Mouse (Mus musculus): Measurements from ENCODE around the gene Igdcc4. TPM values are rescaled to one million over a fixed set of nuclear protein-coding genes. Genes with fewer than 3 reads are reported as not detected.

Gene Igdcc4
- polyA plus RNA-seq, 1 experiment from 2014 or later: 5.6 TPM

GRCm38 (mm10) chr9:65141976-65142318, 40.7 kb downstream of the Igdcc4 start:
- Histone ChIP-seq H3K27ac (no peak overlapping the region), H3K4me1 (peaks cover 13% of the 10 kb centered on the region; the same call in 1 of the 2 replicates), H3K36me3 (no peaks in the 10 kb centered on the region), H3K9me3 (replicated peaks) (no peaks in the 10 kb centered on the region), H3K4me2 (peak overlapping the region; percentile 69), H3K27me3 (replicated peaks) (peaks cover 89% of the 10 kb centered on the region), H3K9ac (no peak overlapping the region), H3K4me3 (peak overlapping the region; percentile 55)
- peak; percentile 49 for ATAC-seq
- 1% methylated on average over 17 of the region's 17 CpGs for WGBS (ENCODE audit: insufficient replicate concordance)

GRCm38 (mm10) chr9:65142399-65142798, 41.1 kb downstream of the Igdcc4 start:
- no peak overlapping the region for H3K9ac ChIP-seq
- H3K4me2 ChIP-seq: peak overlapping the region; percentile 69
- no peak for ATAC-seq
- H3K9me3 ChIP-seq (replicated peaks): no peaks in the 10 kb centered on the region
- peaks cover 90% of the 10 kb centered on the region for H3K27me3 ChIP-seq (replicated peaks)
- H3K4me1 ChIP-seq: peaks cover 13% of the 10 kb centered on the region; the same call in 1 of the 2 replicates
- peak overlapping the region; percentile 55 for H3K4me3 ChIP-seq
- H3K27ac ChIP-seq: no peak overlapping the region
- no peaks in the 10 kb centered on the region for H3K36me3 ChIP-seq
- 3% methylated on average over 8 of the region's 8 CpGs for WGBS (ENCODE audit: insufficient replicate concordance)

- 62% methylated on average over 5 of the region's 5 CpGs for WGBS (ENCODE audit: insufficient replicate concordance)
- Histone ChIP-seq H3K27me3 (replicated peaks) (peaks cover 77% of the 10 kb centered on the region), H3K27ac (no peak overlapping the region), H3K4me3 (no peak overlapping the region), H3K36me3 (no peaks in the 10 kb centered on the region), H3K4me1 (0 out of 2 replicates have a peak, but pooled peaks cover 7% of the 10 kb centered on the region), H3K9me3 (replicated peaks) (no peaks in the 10 kb centered on the region), H3K4me2 (no peak overlapping the region), H3K9ac (no peak overlapping the region)
- no peak for ATAC-seq
Measured at GRCm38 (mm10) chr9:65146001-65146400, 44.7 kb downstream of the Igdcc4 start.

GRCm38 (mm10) chr9:65148507-65148906, 47.2 kb downstream of the Igdcc4 start:
- no peak overlapping the region for H3K9ac ChIP-seq
- peaks cover 7% of the 10 kb centered on the region for H3K4me1 ChIP-seq
- H3K4me3 ChIP-seq: no peak overlapping the region
- no peak for ATAC-seq
- peaks cover 65% of the 10 kb centered on the region for H3K27me3 ChIP-seq (replicated peaks)
- H3K9me3 ChIP-seq (replicated peaks): no peaks in the 10 kb centered on the region
- no peak overlapping the region for H3K4me2 ChIP-seq
- H3K36me3 ChIP-seq: no peaks in the 10 kb centered on the region
- no peak overlapping the region for H3K27ac ChIP-seq
- 61% methylated on average over 7 of the region's 7 CpGs for WGBS (ENCODE audit: insufficient replicate concordance)

GRCm38 (mm10) chr9:65152711-65153330, 51.5 kb downstream of the Igdcc4 start:
- no peaks in the 10 kb centered on the region for H3K36me3 ChIP-seq
- H3K27me3 ChIP-seq (replicated peaks): peaks cover 72% of the 10 kb centered on the region
- H3K4me3 ChIP-seq: no peak overlapping the region
- ATAC-seq: no peak
- H3K9ac ChIP-seq: no peak overlapping the region
- H3K4me1 ChIP-seq: peaks cover 18% of the 10 kb centered on the region
- H3K27ac ChIP-seq: no peak overlapping the region
- H3K4me2 ChIP-seq: no peak overlapping the region
- 59% methylated on average over 6 of the region's 6 CpGs for WGBS (ENCODE audit: insufficient replicate concordance)
- H3K9me3 ChIP-seq (replicated peaks): no peaks in the 10 kb centered on the region

- H3K4me1 ChIP-seq: peaks cover 18% of the 10 kb centered on the region
- H3K9me3 ChIP-seq (replicated peaks): no peaks in the 10 kb centered on the region
- no peak overlapping the region for H3K27ac ChIP-seq
- ATAC-seq: no peak
- no peaks in the 10 kb centered on the region for H3K36me3 ChIP-seq
- no peak overlapping the region for H3K4me3 ChIP-seq
- H3K4me2 ChIP-seq: no peak overlapping the region
- H3K27me3 ChIP-seq (replicated peaks): peaks cover 77% of the 10 kb centered on the region
- no peak overlapping the region for H3K9ac ChIP-seq
- WGBS (ENCODE audit: insufficient replicate concordance): 30% methylated on average over 5 of the region's 5 CpGs
Measured at GRCm38 (mm10) chr9:65153331-65153711, 52.0 kb downstream of the Igdcc4 start.

- ATAC-seq: no peak
- H3K27me3 ChIP-seq (replicated peaks): peaks cover 78% of the 10 kb centered on the region
- 60% methylated on average over 9 of the region's 9 CpGs for WGBS (ENCODE audit: insufficient replicate concordance)
- no peak overlapping the region for H3K9ac ChIP-seq
- H3K4me3 ChIP-seq: no peak overlapping the region
- H3K9me3 ChIP-seq (replicated peaks): no peaks in the 10 kb centered on the region
- H3K36me3 ChIP-seq: no peaks in the 10 kb centered on the region
- no peak overlapping the region for H3K27ac ChIP-seq
- no peak overlapping the region for H3K4me2 ChIP-seq
- peaks cover 18% of the 10 kb centered on the region for H3K4me1 ChIP-seq
Measured at GRCm38 (mm10) chr9:65154692-65155455, 53.6 kb downstream of the Igdcc4 start.

- Histone ChIP-seq H3K27ac (no peak overlapping the region), H3K9ac (no peak overlapping the region), H3K36me3 (no peaks in the 10 kb centered on the region), H3K27me3 (replicated peaks) (peaks cover 88% of the 10 kb centered on the region), H3K9me3 (replicated peaks) (no peaks in the 10 kb centered on the region), H3K4me1 (peaks cover 18% of the 10 kb centered on the region), H3K4me2 (no peak overlapping the region), H3K4me3 (no peak overlapping the region)
- 5% methylated on average over 8 of the region's 8 CpGs for WGBS (ENCODE audit: insufficient replicate concordance)
- no peak for ATAC-seq
Measured at GRCm38 (mm10) chr9:65156604-65157003, 55.3 kb downstream of the Igdcc4 start.

- WGBS (ENCODE audit: insufficient replicate concordance): 18% methylated on average over 6 of the region's 6 CpGs
- Histone ChIP-seq H3K4me2 (no peak overlapping the region), H3K27ac (no peak overlapping the region)
Measured at GRCm38 (mm10) chr9:65157631-65158030, 56.3 kb downstream of the Igdcc4 start.

DNA sequence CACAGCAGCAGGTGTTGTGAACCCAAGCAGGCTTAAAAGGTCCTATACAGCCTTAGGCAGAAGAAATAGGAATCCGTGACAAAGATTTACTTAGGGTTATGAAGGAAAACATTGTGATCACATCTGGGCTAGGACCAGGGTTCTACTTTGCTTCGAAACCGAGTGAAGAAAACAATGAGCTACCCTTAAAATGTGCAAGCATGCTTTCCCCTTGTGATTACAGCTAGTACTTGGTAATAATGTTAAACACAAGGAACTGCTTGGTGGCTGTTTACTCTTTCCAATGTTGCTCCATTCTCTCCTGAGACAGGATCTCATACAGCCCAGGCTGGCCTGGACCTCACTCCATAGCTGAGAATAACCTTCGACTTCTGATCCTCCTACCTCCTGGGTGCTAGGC, 59.9 kb downstream of the Igdcc4 start:
- H3K4me3 ChIP-seq: no peak overlapping the region
- no peak overlapping the region for H3K4me2 ChIP-seq
- WGBS (ENCODE audit: insufficient replicate concordance): 34% methylated on average over 4 of the region's 4 CpGs
- H3K36me3 ChIP-seq: no peaks in the 10 kb centered on the region
- H3K9ac ChIP-seq: no peak overlapping the region
- no peaks in the 10 kb centered on the region for H3K9me3 ChIP-seq (replicated peaks)
- H3K27me3 ChIP-seq (replicated peaks): peaks cover 98% of the 10 kb centered on the region
- no peak for ATAC-seq
- peaks cover 11% of the 10 kb centered on the region; the same call in 1 of the 2 replicates for H3K4me1 ChIP-seq
- H3K27ac ChIP-seq: no peak overlapping the region

More at GRCm38 (mm10) chr9:65157631-65158030, 56.3 kb downstream of the Igdcc4 start:
- H3K36me3 ChIP-seq: no peaks in the 10 kb centered on the region
- peaks cover 21% of the 10 kb centered on the region for H3K4me1 ChIP-seq
- H3K27me3 ChIP-seq (replicated peaks): peaks cover 96% of the 10 kb centered on the region
- no peaks in the 10 kb centered on the region for H3K9me3 ChIP-seq (replicated peaks)
- no peak overlapping the region for H3K9ac ChIP-seq
- no peak overlapping the region for H3K4me3 ChIP-seq
- no peak for ATAC-seq

GRCm38 (mm10) chr9:65161881-65162280, 60.6 kb downstream of the Igdcc4 start:
- Histone ChIP-seq H3K4me1 (peaks cover 11% of the 10 kb centered on the region; the same call in 1 of the 2 replicates), H3K9ac (no peak overlapping the region), H3K4me2 (no peak overlapping the region), H3K4me3 (no peak overlapping the region), H3K27me3 (replicated peaks) (peaks cover 98% of the 10 kb centered on the region), H3K27ac (no peak overlapping the region), H3K36me3 (no peaks in the 10 kb centered on the region), H3K9me3 (replicated peaks) (no peaks in the 10 kb centered on the region)
- WGBS (ENCODE audit: insufficient replicate concordance): 9% methylated on average over 8 of the region's 8 CpGs
- ATAC-seq: no peak

All from liver, embryonic 12.5 days (tissue).